Mouse (Mus musculus) liver, adult 2 months (tissue): ENCODE results near the gene Tmem215. TPM values are rescaled to one million over a fixed set of nuclear protein-coding genes. Genes with fewer than 3 reads are reported as not detected.

Source experiments
- DNase-seq: peaks from one replicate; pipeline ENCODE4 v3.0.0-alpha.2; 2011; ENCODE audit warnings: low read depth, low spot score; ENCODE audit errors: extremely low read depth
- H3K27ac ChIP-seq: fragments of 200-500 bp; replicated peaks from 2 replicates; pipeline ENCODE4 v1.5.1; 2012; ENCODE audit warnings: low read depth, mild to moderate bottlenecking, control low read depth, inconsistent platforms, low read length; ENCODE audit not compliant: insufficient read depth
- H3K27me3 ChIP-seq: fragments of 200-500 bp; 2 replicates; pipeline ENCODE4 v1.6.1; 2012; ENCODE audit warnings: mild to moderate bottlenecking, moderate library complexity, low read length, inconsistent platforms; ENCODE audit not compliant: control insufficient read depth, insufficient read depth
- H3K36me3 ChIP-seq: fragments of 200-500 bp; 2 replicates; pipeline ENCODE4 v1.6.1; 2012; ENCODE audit warnings: low read length, inconsistent platforms; ENCODE audit not compliant: control insufficient read depth, insufficient read depth
- H3K4me1 ChIP-seq: fragments of 200-500 bp; 2 replicates; pipeline ENCODE4 v1.6.1; 2011; ENCODE audit warnings: low read length; ENCODE audit not compliant: control insufficient read depth, insufficient read depth
- H3K4me3 ChIP-seq: fragments of 200-500 bp; 2 replicates; pipeline ENCODE4 v1.5.1; 2011; ENCODE audit warnings: low read depth, mild to moderate bottlenecking, control low read depth, low read length, moderate library complexity; ENCODE audit not compliant: insufficient read depth
- H3K79me2 ChIP-seq: fragments of 200-500 bp; 2 replicates; pipeline ENCODE4 v1.6.1; 2012; ENCODE audit warnings: inconsistent platforms, mild to moderate bottlenecking, low read length, moderate library complexity; ENCODE audit not compliant: control insufficient read depth, insufficient read depth
- H3K9ac ChIP-seq: fragments of 200-500 bp; 2 replicates; pipeline ENCODE4 v1.6.1; 2012; ENCODE audit warnings: low read depth, mild to moderate bottlenecking, control low read depth, inconsistent platforms, low read length
- CTCF ChIP-seq: fragments of 200-500 bp; IDR thresholded peaks from 2 replicates; pipeline ENCODE4 v1.5.1; 2011; ENCODE audit warnings: low read depth, low read length, control low read depth
- POLR2A ChIP-seq: fragments of 200-500 bp; IDR thresholded peaks from 2 replicates; pipeline ENCODE4 v1.6.1; 2011; ENCODE audit warnings: low read length, control low read depth; ENCODE audit not compliant: insufficient read depth; ENCODE audit errors: extremely low read depth
- WGBS: fragments of 180-500 bp; shearing (Covaris S2); methylation state at CpG from one replicate; pipeline ENCODE4 v1.1.7; 2018; 5-methylcytosine and 5-hydroxymethylcytosine counted together
- polyA plus RNA-seq: library from polyadenylated mRNA; depleted of rRNA; stranded (reverse); fragments of >200 nt; gene quantifications from 2 replicates; pipeline ENCODE4 v1.2.3, GENCODE M21; 2012
- total RNA-seq: library from RNA; depleted of rRNA; stranded (reverse); fragments of >200 nt; gene quantifications from 2 replicates; pipeline ENCODE4 v1.2.3, GENCODE M21; 2014

Tmem215 gene
- total and polyA plus RNA-seq, 2 experiments, result under 0.01 TPM; not detected in 1

GRCm38 (mm10) chr4:40473911-40474310, 1.9 kb downstream of the Tmem215 start:
- Histone ChIP-seq H3K27ac (no peak overlapping the region), H3K36me3 (no peaks in the 10 kb centered on the region)
- 73% methylated on average over 9 of the region's 9 CpGs for WGBS

GRCm38 (mm10) chr4:40477963-40478362, 6.0 kb downstream of the Tmem215 start:
- Histone ChIP-seq H3K9ac (no peak overlapping the region), H3K27me3 (no peaks in the 10 kb centered on the region), H3K27ac (no peak overlapping the region), H3K4me1 (no peaks in the 10 kb centered on the region), H3K36me3 (no peaks in the 10 kb centered on the region), H3K79me2 (no peaks in the 10 kb centered on the region), H3K4me3 (no peak overlapping the region)
- TF ChIP-seq CTCF (no peak), POLR2A (no peak)
- DNase-seq, result no peak
- WGBS, result 89% methylated on average over 5 of the region's 5 CpGs

More at GRCm38 (mm10) chr4:40473911-40474310, 1.9 kb downstream of the Tmem215 start:
- no peak overlapping the region for H3K9ac ChIP-seq
- H3K4me3 ChIP-seq, result no peak overlapping the region
- H3K4me1 ChIP-seq, result no peaks in the 10 kb centered on the region
- H3K79me2 ChIP-seq, result no peaks in the 10 kb centered on the region
- DNase-seq, result no peak
- TF ChIP-seq CTCF, result no peak
- no peak for TF ChIP-seq POLR2A
- no peaks in the 10 kb centered on the region for H3K27me3 ChIP-seq

- Histone ChIP-seq H3K79me2 (no peaks in the 10 kb centered on the region), H3K4me1 (no peaks in the 10 kb centered on the region), H3K36me3 (no peaks in the 10 kb centered on the region), H3K4me3 (no peak overlapping the region), H3K9ac (no peak overlapping the region), H3K27me3 (no peaks in the 10 kb centered on the region), H3K27ac (no peak overlapping the region)
- no peak for DNase-seq
- TF ChIP-seq CTCF (no peak), POLR2A (no peak)
- WGBS, result 79% methylated on average over 6 of the region's 6 CpGs
Observed at GRCm38 (mm10) chr4:40486546-40486945, 14.6 kb downstream of the Tmem215 start.

- WGBS, result 83% methylated on average over 8 of the region's 8 CpGs
- no peak overlapping the region for H3K9ac ChIP-seq
- no peaks in the 10 kb centered on the region for H3K4me1 ChIP-seq
- no peak overlapping the region for H3K4me3 ChIP-seq
- H3K79me2 ChIP-seq, result no peaks in the 10 kb centered on the region
- no peak for DNase-seq
- H3K27ac ChIP-seq, result no peak overlapping the region
- no peak for TF ChIP-seq CTCF
- TF ChIP-seq POLR2A, result no peak
- no peaks in the 10 kb centered on the region for H3K36me3 ChIP-seq
- no peaks in the 10 kb centered on the region for H3K27me3 ChIP-seq
Observed at GRCm38 (mm10) chr4:40491731-40492130, 19.8 kb downstream of the Tmem215 start.

- Histone ChIP-seq H3K27me3 (no peaks in the 10 kb centered on the region), H3K27ac (no peak overlapping the region), H3K4me1 (no peaks in the 10 kb centered on the region), H3K9ac (no peak overlapping the region), H3K4me3 (no peak overlapping the region), H3K79me2 (no peaks in the 10 kb centered on the region), H3K36me3 (no peaks in the 10 kb centered on the region)
- DNase-seq, result no peak
- TF ChIP-seq CTCF (no peak), POLR2A (no peak)
- WGBS, result 82% methylated on average over 6 of the region's 6 CpGs
Observed at GRCm38 (mm10) chr4:40496354-40496753, 24.4 kb downstream of the Tmem215 start.

- H3K27me3 ChIP-seq, result no peaks in the 10 kb centered on the region
- WGBS, result 90% methylated on average over 5 of the region's 5 CpGs
Observed at GRCm38 (mm10) chr4:40496828-40497227, 24.8 kb downstream of the Tmem215 start.

More at GRCm38 (mm10) chr4:40496828-40497227, 24.8 kb downstream of the Tmem215 start:
- Histone ChIP-seq H3K4me1 (no peaks in the 10 kb centered on the region), H3K9ac (no peak overlapping the region), H3K79me2 (no peaks in the 10 kb centered on the region), H3K4me3 (no peak overlapping the region), H3K36me3 (no peaks in the 10 kb centered on the region), H3K27ac (no peak overlapping the region)
- DNase-seq, result no peak
- TF ChIP-seq CTCF, result no peak
- no peak for TF ChIP-seq POLR2A
